Mouse (Mus musculus): ENCODE data around the gene Meis2. TPM values are rescaled to one million over a fixed set of nuclear protein-coding genes. Genes with fewer than 3 reads are reported as not detected.

The Meis2 gene
- polyA plus RNA-seq, 1 experiment from 2014 or later = 51.4 TPM

DNA sequence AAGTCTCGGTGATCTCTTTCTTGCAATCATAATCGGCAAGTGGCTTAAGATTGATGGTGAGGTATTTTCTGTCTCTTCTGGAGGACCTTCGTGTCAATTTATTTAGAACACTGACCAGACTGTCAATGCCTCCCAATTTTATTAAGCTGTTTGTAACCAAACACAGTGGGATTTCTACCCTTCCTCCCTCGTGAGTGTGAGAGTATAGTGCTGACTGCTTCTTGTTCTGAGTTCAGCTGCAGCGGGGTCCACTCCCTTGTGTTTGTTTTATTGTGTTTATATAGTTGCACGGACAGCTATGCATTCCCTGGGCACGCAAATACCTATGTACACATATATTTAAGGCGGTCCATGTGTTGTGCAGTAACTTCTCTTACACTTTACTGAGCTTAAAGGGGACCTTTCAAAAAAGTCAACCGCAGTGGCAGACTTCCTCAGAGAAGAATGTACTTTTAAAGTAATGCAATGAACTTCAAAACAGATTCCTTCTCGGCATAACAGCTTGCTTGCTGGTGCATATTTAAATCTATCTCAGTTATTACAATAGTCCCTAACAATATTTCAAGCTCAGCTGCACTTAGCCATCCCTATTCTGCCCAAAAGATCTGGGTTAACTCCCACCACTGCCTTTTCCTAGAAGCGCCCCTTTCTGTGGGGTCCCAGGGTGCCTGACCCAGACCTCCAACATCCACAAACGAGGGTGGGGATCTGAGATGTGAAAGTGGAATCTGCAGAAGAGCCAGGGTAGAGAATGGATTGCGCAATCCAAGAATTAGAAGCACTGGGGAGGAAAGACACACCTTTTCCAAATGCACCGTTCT lies 211.4 kb downstream of the Meis2 start:
- Histone ChIP-seq H3K9ac (ENCODE audit: low read length) (no peak overlapping the region; the same call in 1 of the 2 replicates), H3K9me3 (ENCODE audit: control insufficient read depth, low read length) (no peaks in the 10 kb centered on the region), H3K27me3 (ENCODE audit: control insufficient read depth, insufficient read depth, low read length) (peaks cover 54% of the 10 kb centered on the region), H3K36me3 (ENCODE audit: control insufficient read depth, insufficient read depth, low read length) (no peaks in the 10 kb centered on the region), H3K4me2 (ENCODE audit: low read depth, severe bottlenecking) (no peak overlapping the region; the same call in 1 of the 2 replicates), H3K4me3 (ENCODE audit: low read depth, low read length) (no peak overlapping the region), H3K4me1 (ENCODE audit: control insufficient read depth, insufficient read depth, low read length) (peaks cover 5% of the 10 kb centered on the region), H3K27ac (replicated peaks; ENCODE audit: low read depth, low read length) (no peak overlapping the region)
- 5% methylated on average over 14 of the region's 14 CpGs for WGBS
- ATAC-seq (ENCODE audit: insufficient number of reproducible peaks, low FRiP score, low TSS enrichment, low read depth) (no peak), DNase-seq (ENCODE audit: low spot score) (peak; percentile 57)

DNA sequence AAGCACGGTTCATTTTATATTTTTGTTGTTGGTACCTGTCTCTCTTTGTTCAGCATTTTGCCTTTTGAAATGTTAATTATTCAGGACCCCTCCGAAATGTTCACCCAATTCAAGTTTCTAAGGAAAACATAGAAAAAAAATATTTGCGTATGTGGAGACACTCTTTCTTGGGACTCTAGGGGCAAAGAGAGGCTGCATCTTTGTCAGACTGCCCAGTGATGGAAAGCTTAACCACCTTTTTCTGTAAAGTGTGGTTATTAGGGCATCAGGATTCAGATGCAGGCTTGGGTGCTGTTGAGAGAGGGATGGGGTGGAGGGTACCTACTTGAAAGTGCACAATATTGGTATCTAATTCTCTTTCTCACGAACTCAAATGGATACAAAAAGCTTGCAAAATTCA lies 212.4 kb downstream of the Meis2 start:
- H3K27ac ChIP-seq (replicated peaks; ENCODE audit: low read depth, low read length) = no peak overlapping the region
- H3K4me3 ChIP-seq (ENCODE audit: low read depth, low read length) = no peak overlapping the region
- no peak overlapping the region for H3K9ac ChIP-seq (ENCODE audit: low read length)
- 16% methylated on average over 4 of the region's 4 CpGs for WGBS
- H3K4me1 ChIP-seq (ENCODE audit: control insufficient read depth, insufficient read depth, low read length) = peaks cover 5% of the 10 kb centered on the region
- no peak for ATAC-seq (ENCODE audit: insufficient number of reproducible peaks, low FRiP score, low TSS enrichment, low read depth)
- peak; percentile 28 for DNase-seq (ENCODE audit: low spot score)
- no peak overlapping the region for H3K4me2 ChIP-seq (ENCODE audit: low read depth, severe bottlenecking)
- H3K27me3 ChIP-seq (ENCODE audit: control insufficient read depth, insufficient read depth, low read length) = peaks cover 53% of the 10 kb centered on the region
- H3K9me3 ChIP-seq (ENCODE audit: control insufficient read depth, low read length) = no peaks in the 10 kb centered on the region
- no peaks in the 10 kb centered on the region for H3K36me3 ChIP-seq (ENCODE audit: control insufficient read depth, insufficient read depth, low read length)

DNA sequence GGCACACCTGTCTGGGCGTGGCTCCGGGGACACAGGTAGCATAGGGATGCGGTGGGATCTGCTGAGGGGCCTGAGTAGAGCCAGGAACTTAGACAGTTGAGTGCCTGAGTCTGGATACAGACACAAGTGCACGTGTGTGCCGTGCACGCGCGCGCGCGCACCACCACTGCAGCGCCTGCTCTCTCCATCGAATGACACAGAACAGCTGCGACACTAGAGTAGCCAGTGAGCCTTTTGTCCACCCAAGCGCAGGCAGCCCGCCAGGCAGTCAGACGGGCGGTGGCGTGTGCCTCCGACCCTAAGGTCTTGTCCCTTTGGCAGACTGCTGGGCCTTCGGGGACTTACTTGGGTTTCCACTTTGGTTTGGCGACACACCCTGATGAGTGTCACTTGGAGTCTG lies 213.0 kb downstream of the Meis2 start:
- ATAC-seq (ENCODE audit: insufficient number of reproducible peaks, low FRiP score, low TSS enrichment, low read depth) = peak; percentile 37
- 1% methylated on average over 22 of the region's 22 CpGs for WGBS
- H3K9ac ChIP-seq (ENCODE audit: low read length) = no peak overlapping the region
- H3K4me2 ChIP-seq (ENCODE audit: low read depth, severe bottlenecking) = peak overlapping the region; percentile 54
- H3K4me3 ChIP-seq (ENCODE audit: low read depth, low read length) = peak overlapping the region; percentile 20; the same call in 1 of the 2 replicates
- peaks cover 47% of the 10 kb centered on the region for H3K27me3 ChIP-seq (ENCODE audit: control insufficient read depth, insufficient read depth, low read length)
- no peaks in the 10 kb centered on the region for H3K36me3 ChIP-seq (ENCODE audit: control insufficient read depth, insufficient read depth, low read length)
- peak; percentile 73 for DNase-seq (ENCODE audit: low spot score)
- no peaks in the 10 kb centered on the region for H3K9me3 ChIP-seq (ENCODE audit: control insufficient read depth, low read length)
- peaks cover 5% of the 10 kb centered on the region for H3K4me1 ChIP-seq (ENCODE audit: control insufficient read depth, insufficient read depth, low read length)
- no peak overlapping the region for H3K27ac ChIP-seq (replicated peaks; ENCODE audit: low read depth, low read length)

DNA sequence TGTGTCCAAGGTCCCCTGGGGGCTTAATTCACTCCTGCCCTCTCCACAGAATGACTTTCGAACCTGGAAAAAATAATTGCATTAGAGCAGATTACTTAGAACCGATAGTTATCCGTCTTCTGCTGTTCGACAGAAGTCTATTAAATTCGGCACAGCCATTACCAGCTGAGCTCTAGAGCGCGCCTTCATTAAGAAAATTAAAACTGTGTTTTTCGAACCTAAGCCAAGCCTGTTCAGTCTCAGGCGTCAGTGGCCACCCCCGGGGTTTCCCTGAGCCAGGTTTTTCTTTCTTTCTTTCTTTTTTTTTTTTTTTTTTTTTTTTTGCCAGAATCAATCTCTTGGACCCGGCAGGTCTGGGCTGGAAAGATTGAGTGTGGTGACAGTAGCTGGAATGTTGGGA lies 213.5 kb downstream of the Meis2 start:
- H3K4me3 ChIP-seq (ENCODE audit: low read depth, low read length) = no peak overlapping the region; the same call in 1 of the 2 replicates
- peak overlapping the region; percentile 54 for H3K4me2 ChIP-seq (ENCODE audit: low read depth, severe bottlenecking)
- ATAC-seq (ENCODE audit: insufficient number of reproducible peaks, low FRiP score, low TSS enrichment, low read depth) (peak; percentile 3; the same call in 1 of the 2 replicates), DNase-seq (ENCODE audit: low spot score) (no peak)
- H3K36me3 ChIP-seq (ENCODE audit: control insufficient read depth, insufficient read depth, low read length) = no peaks in the 10 kb centered on the region
- no peak overlapping the region for H3K27ac ChIP-seq (replicated peaks; ENCODE audit: low read depth, low read length)
- no peak overlapping the region for H3K9ac ChIP-seq (ENCODE audit: low read length)
- peaks cover 5% of the 10 kb centered on the region for H3K4me1 ChIP-seq (ENCODE audit: control insufficient read depth, insufficient read depth, low read length)
- H3K9me3 ChIP-seq (ENCODE audit: control insufficient read depth, low read length) = no peaks in the 10 kb centered on the region
- H3K27me3 ChIP-seq (ENCODE audit: control insufficient read depth, insufficient read depth, low read length) = peaks cover 45% of the 10 kb centered on the region
- 7% methylated on average over 11 of the region's 11 CpGs for WGBS

DNA sequence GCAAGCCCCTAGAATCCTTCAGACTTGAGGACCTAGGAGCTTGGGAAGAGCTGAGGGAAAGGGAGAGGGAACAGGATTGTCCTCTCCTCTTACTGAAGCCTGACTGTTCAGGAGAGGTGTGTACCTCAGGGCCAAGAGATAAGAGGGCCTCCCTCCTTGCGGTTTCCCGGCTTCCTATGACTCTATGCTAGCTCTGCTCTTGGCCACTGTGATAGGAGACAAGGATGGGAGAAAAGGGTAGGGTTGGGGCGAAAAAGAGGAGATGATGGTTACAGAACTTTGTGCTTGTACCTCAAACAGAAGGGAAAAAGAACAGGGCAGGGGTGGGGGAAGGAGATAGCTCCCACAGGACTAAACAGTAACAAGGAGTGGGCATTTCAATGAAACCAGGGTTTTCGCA lies 214.7 kb downstream of the Meis2 start:
- 89% methylated on average over 4 of the region's 4 CpGs for WGBS
- Histone ChIP-seq H3K36me3 (ENCODE audit: control insufficient read depth, insufficient read depth, low read length) (no peaks in the 10 kb centered on the region), H3K27ac (replicated peaks; ENCODE audit: low read depth, low read length) (no peak overlapping the region), H3K27me3 (ENCODE audit: control insufficient read depth, insufficient read depth, low read length) (peaks cover 44% of the 10 kb centered on the region), H3K9me3 (ENCODE audit: control insufficient read depth, low read length) (no peaks in the 10 kb centered on the region), H3K9ac (ENCODE audit: low read length) (no peak overlapping the region), H3K4me3 (ENCODE audit: low read depth, low read length) (no peak overlapping the region), H3K4me2 (ENCODE audit: low read depth, severe bottlenecking) (no peak overlapping the region), H3K4me1 (ENCODE audit: control insufficient read depth, insufficient read depth, low read length) (peaks cover 5% of the 10 kb centered on the region)
- ATAC-seq (ENCODE audit: insufficient number of reproducible peaks, low FRiP score, low TSS enrichment, low read depth) (no peak), DNase-seq (ENCODE audit: low spot score) (no peak)

DNA sequence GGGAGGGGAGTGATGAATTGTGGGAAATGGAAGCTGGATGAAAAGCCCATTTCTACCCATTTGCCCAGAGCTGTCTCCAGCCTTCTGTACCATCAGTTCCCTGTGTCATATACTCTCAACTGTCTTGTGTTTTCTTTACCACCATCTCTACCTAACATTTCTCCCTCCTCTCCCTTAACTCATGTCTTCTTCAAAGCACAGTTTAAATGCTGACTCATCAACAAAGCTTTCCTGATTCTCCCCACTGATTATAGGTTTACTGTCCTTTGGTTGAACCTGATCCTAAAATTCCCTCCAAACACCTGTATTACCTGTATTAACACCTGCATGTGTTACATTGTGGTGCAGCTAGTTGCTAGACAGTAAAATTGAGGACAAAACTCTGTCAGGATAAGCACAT lies 222.8 kb downstream of the Meis2 start:
- Histone ChIP-seq H3K27me3 (ENCODE audit: control insufficient read depth, insufficient read depth, low read length) (no peaks in the 10 kb centered on the region), H3K4me2 (ENCODE audit: low read depth, severe bottlenecking) (no peak overlapping the region), H3K27ac (replicated peaks; ENCODE audit: low read depth, low read length) (no peak overlapping the region), H3K9me3 (ENCODE audit: control insufficient read depth, low read length) (no peaks in the 10 kb centered on the region), H3K9ac (ENCODE audit: low read length) (no peak overlapping the region), H3K36me3 (ENCODE audit: control insufficient read depth, insufficient read depth, low read length) (no peaks in the 10 kb centered on the region), H3K4me3 (ENCODE audit: low read depth, low read length) (no peak overlapping the region), H3K4me1 (ENCODE audit: control insufficient read depth, insufficient read depth, low read length) (no peaks in the 10 kb centered on the region)
- no peak for ATAC-seq (ENCODE audit: insufficient number of reproducible peaks, low FRiP score, low TSS enrichment, low read depth)
- no peak for DNase-seq (ENCODE audit: low spot score)

DNA sequence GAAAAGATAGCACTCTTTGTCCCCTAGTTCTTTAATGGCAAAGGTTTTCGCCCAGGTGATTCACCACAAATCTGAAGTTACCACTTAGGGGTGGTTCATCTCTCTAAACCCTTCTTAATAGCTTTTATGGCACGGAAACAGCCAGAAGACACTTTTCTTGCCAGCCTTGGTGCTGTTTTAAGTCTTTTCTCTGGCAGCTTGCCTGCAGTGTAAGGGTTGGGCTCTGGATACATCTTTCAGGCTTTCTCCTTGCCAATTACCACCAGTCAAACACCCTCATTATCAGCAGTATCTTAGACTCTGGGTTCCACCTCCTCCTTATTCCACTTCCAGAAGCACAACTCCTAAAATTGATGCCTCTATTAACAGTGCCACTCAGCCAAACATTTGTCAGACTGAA lies 229.6 kb downstream of the Meis2 start:
- H3K4me3 ChIP-seq (ENCODE audit: low read depth, low read length) = no peak overlapping the region
- no peak overlapping the region for H3K4me2 ChIP-seq (ENCODE audit: low read depth, severe bottlenecking)
- H3K27me3 ChIP-seq (ENCODE audit: control insufficient read depth, insufficient read depth, low read length) = no peaks in the 10 kb centered on the region
- no peaks in the 10 kb centered on the region for H3K4me1 ChIP-seq (ENCODE audit: control insufficient read depth, insufficient read depth, low read length)
- no peaks in the 10 kb centered on the region for H3K9me3 ChIP-seq (ENCODE audit: control insufficient read depth, low read length)
- no peak overlapping the region for H3K27ac ChIP-seq (replicated peaks; ENCODE audit: low read depth, low read length)
- WGBS = 81% methylated on average over 2 of the region's 2 CpGs
- ATAC-seq (ENCODE audit: insufficient number of reproducible peaks, low FRiP score, low TSS enrichment, low read depth) = no peak
- H3K36me3 ChIP-seq (ENCODE audit: control insufficient read depth, insufficient read depth, low read length) = no peaks in the 10 kb centered on the region
- no peak for DNase-seq (ENCODE audit: low spot score)
- no peak overlapping the region for H3K9ac ChIP-seq (ENCODE audit: low read length)

DNA sequence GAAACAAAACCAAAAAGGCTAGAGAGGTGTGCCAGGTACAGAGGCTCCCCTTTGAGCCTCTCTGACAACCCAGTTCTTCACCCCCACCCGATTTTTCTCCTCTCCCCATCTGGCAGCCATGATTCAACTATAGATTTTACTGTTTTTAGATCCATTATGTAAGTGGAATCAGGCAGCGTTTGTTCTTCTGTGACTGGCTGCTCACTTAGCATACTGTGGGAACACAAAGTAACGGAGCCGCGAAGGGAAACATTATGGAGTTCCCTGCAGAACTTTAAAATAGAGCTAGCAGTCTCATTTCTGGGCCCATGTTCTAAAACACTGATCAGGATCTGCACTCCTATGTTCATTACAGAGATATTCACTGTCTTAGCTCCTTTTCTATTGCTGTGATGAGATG lies 243.3 kb downstream of the Meis2 start:
- Histone ChIP-seq H3K27me3 (ENCODE audit: control insufficient read depth, insufficient read depth, low read length) (no peaks in the 10 kb centered on the region), H3K4me2 (ENCODE audit: low read depth, severe bottlenecking) (no peak overlapping the region), H3K4me1 (ENCODE audit: control insufficient read depth, insufficient read depth, low read length) (no peaks in the 10 kb centered on the region), H3K9ac (ENCODE audit: low read length) (no peak overlapping the region), H3K9me3 (ENCODE audit: control insufficient read depth, low read length) (no peaks in the 10 kb centered on the region), H3K4me3 (ENCODE audit: low read depth, low read length) (no peak overlapping the region), H3K36me3 (ENCODE audit: control insufficient read depth, insufficient read depth, low read length) (no peaks in the 10 kb centered on the region), H3K27ac (replicated peaks; ENCODE audit: low read depth, low read length) (no peak overlapping the region)
- DNase-seq (ENCODE audit: low spot score) = no peak
- no peak for ATAC-seq (ENCODE audit: insufficient number of reproducible peaks, low FRiP score, low TSS enrichment, low read depth)
- WGBS = 91% methylated on average over 5 of the region's 5 CpGs

All from limb, embryonic 11.5 days (tissue).